Comparison of ENCODE assay signal across 1 mouse cellular context in the genomic region with DNA sequence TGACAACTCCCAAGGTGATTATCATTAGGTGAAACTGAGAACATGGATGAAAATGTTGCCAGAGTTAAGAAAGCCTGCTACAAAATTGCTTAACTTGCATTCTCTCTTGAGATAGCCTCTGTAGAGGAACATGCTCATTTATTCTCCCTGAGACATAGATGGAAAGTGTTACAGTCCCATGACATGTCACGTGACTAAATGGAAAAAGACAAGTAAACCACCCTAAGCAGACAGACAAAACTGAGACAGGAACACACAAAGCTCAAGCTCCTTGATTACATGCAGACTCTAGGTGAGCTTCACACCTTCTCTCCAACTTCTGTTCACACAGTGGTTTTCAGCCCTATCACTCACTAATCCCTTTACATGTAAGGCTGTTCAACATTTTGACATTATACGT.
TF ChIP-seq lines count a peak whose summit lies in the region.

No protein-coding gene starts in this region.

TF ChIP-seq in CH12.LX, 34 proteins besides CTCF, POLR2A, EP300 and RAD21 (continued from another document):
- TF ChIP-seq RCOR1 (conservative IDR thresholded peaks at IDR 0.05; ENCODE audit: low read depth, low read length) (no peak), POLR2AphosphoS2 (IDR thresholded peaks at IDR 0.05; ENCODE audit: low read depth, low read length) (no peak), MAX (IDR thresholded peaks at IDR 0.05; ENCODE audit: low read length) (peak; percentile 51; the same call in 1 of the 2 replicates), MAFK (IDR thresholded peaks at IDR 0.05; ENCODE audit: insufficient replicate concordance, low read length) (0 out of 2 replicates have a peak, but pooled peaks have one; percentile 33), NELFE (IDR thresholded peaks at IDR 0.05; ENCODE audit: low read depth, low read length) (no peak)
